ENCODE assay signal across 14 mouse cellular contexts in genomic region chr4:131303936-131304335, GRCm38 (mm10).
DNase-seq lines count a peak whose midpoint lies in the region; ATAC-seq lines count a peak whose summit lies in the region.
"Had no signal": no experiment of that assay in that cellular context is flagged by ENCODE, and none has a peak within 500 bp of the region (broad histone marks: within the 10 kb centered on the region; RNA-seq: fewer than 3 reads in every experiment).

No protein-coding gene starts in this region.

- peak overlapping the region in 1 of 2 experiments; percentile 55; a peak in 1 of 4 replicates for H3K27ac ChIP-seq in heart, embryonic 14.5 days (replicated peaks in 1 of 2; ENCODE audit: control insufficient read depth in 1 of 2, insufficient read depth in 1 of 2, low read depth in 2 of 2, low read length in 2 of 2)
- H3K27ac ChIP-seq in kidney, embryonic 16.5 days (ENCODE audit: low read length): no peak overlapping the region
- H3K27ac ChIP-seq: embryonic facial prominence, embryonic 15.5 days; forebrain, embryonic 13.5 days; liver, embryonic 12.5 days; midbrain, embryonic 15.5 days; neural tube, embryonic 12.5 days had no signal

- DNase-seq in adrenal gland, postnatal 25 days: peak; percentile 21
- no peak for DNase-seq in adrenal gland, adult 2 months
- no peak for DNase-seq in heart, adult 8-10 months (ENCODE audit: low spot score)
- peak; percentile 13 for DNase-seq in kidney, postnatal 14 days
- peak; percentile 41 for DNase-seq in right cerebral cortex, postnatal 14 days
- no peak for DNase-seq in right cerebral cortex, postnatal 25 days
- DNase-seq: cerebellum, adult 8-10 months had no signal

- 59% methylated on average over 3 of the region's 3 CpGs for WGBS in heart, embryonic 14.5 days
- WGBS in kidney, embryonic 16.5 days: 88% methylated on average over 3 of the region's 3 CpGs

- H3K4me2 ChIP-seq in heart, embryonic 14.5 days (ENCODE audit: low read length): no peak overlapping the region
- no peak overlapping the region for H3K4me2 ChIP-seq in kidney, embryonic 16.5 days (replicated peaks; ENCODE audit: low read depth, low read length)
- H3K4me2 ChIP-seq: embryonic facial prominence, embryonic 15.5 days; forebrain, embryonic 13.5 days; liver, embryonic 12.5 days; midbrain, embryonic 15.5 days; neural tube, embryonic 12.5 days had no signal

- H3K4me3 ChIP-seq in heart, embryonic 14.5 days (ENCODE audit: control insufficient read depth in 1 of 2, insufficient read depth in 1 of 2, low read depth in 1 of 2, low read length in 2 of 2): no peak overlapping the region
- no peak overlapping the region for H3K4me3 ChIP-seq in kidney, embryonic 16.5 days (ENCODE audit: low read length)
- H3K4me3 ChIP-seq: embryonic facial prominence, embryonic 15.5 days; forebrain, embryonic 13.5 days; liver, embryonic 12.5 days; midbrain, embryonic 15.5 days; neural tube, embryonic 12.5 days had no signal

- H3K27me3 ChIP-seq in heart, embryonic 14.5 days (ENCODE audit: control insufficient read depth, insufficient read depth, low read length): no peaks in the 10 kb centered on the region
- no peaks in the 10 kb centered on the region for H3K27me3 ChIP-seq in kidney, embryonic 16.5 days (ENCODE audit: insufficient read depth, low read length)
- H3K27me3 ChIP-seq: embryonic facial prominence, embryonic 15.5 days; liver, embryonic 12.5 days; midbrain, embryonic 15.5 days; neural tube, embryonic 12.5 days had no signal

- H3K4me1 ChIP-seq in heart, embryonic 14.5 days (ENCODE audit: control insufficient read depth in 2 of 2, insufficient read depth in 2 of 2, low read length in 2 of 2): peaks cover 8 to 10% of the 10 kb centered on the region in 2 experiments
- peaks cover 6% of the 10 kb centered on the region; the same call in 1 of the 2 replicates for H3K4me1 ChIP-seq in kidney, embryonic 16.5 days (ENCODE audit: insufficient read depth, low read length)
- H3K4me1 ChIP-seq: liver, embryonic 12.5 days had no signal

- H3K9me3 ChIP-seq in heart, embryonic 14.5 days (ENCODE audit: control insufficient read depth, low read length): no peaks in the 10 kb centered on the region
- no peaks in the 10 kb centered on the region for H3K9me3 ChIP-seq in kidney, embryonic 16.5 days (ENCODE audit: low read length)
- H3K9me3 ChIP-seq: embryonic facial prominence, embryonic 15.5 days; forebrain, embryonic 13.5 days; liver, embryonic 12.5 days; midbrain, embryonic 15.5 days; neural tube, embryonic 12.5 days had no signal

- ATAC-seq in heart, embryonic 14.5 days (ENCODE audit: insufficient number of reproducible peaks, insufficient read depth, low FRiP score, low read depth): no peak
- ATAC-seq in kidney, embryonic 16.5 days (ENCODE audit: low FRiP score, low TSS enrichment): no peak
- ATAC-seq: forebrain, embryonic 13.5 days; liver, embryonic 12.5 days had no signal

- H3K9ac ChIP-seq in heart, embryonic 14.5 days (ENCODE audit: low read length): 0 out of 2 replicates have a peak overlapping the region, but pooled peaks have one; percentile 25
- no peak overlapping the region for H3K9ac ChIP-seq in kidney, embryonic 16.5 days (replicated peaks; ENCODE audit: low read length)
- H3K9ac ChIP-seq: embryonic facial prominence, embryonic 15.5 days; forebrain, embryonic 13.5 days; liver, embryonic 12.5 days; midbrain, embryonic 15.5 days; neural tube, embryonic 12.5 days had no signal

- no peaks in the 10 kb centered on the region for H3K36me3 ChIP-seq in heart, embryonic 14.5 days (ENCODE audit: control insufficient read depth, insufficient read depth, low read length)
- H3K36me3 ChIP-seq in kidney, embryonic 16.5 days (ENCODE audit: insufficient read depth, low read length): no peaks in the 10 kb centered on the region
- H3K36me3 ChIP-seq: embryonic facial prominence, embryonic 15.5 days; liver, embryonic 12.5 days; midbrain, embryonic 15.5 days; neural tube, embryonic 12.5 days had no signal

Comparison
In these comparisons a context has a peak if more than half of its experiments do, and no peak if none do; other contexts are left out.
1. DNase-seq: peak in adrenal gland, postnatal 25 days (single experiment), kidney, postnatal 14 days (single experiment) and right cerebral cortex, postnatal 14 days (single experiment); none in adrenal gland, adult 2 months (single experiment), heart, adult 8-10 months (single experiment) and right cerebral cortex, postnatal 25 days (single experiment).